Mouse (Mus musculus): ENCODE data around the gene Zfp74. TPM values are rescaled to one million over a fixed set of nuclear protein-coding genes. Genes with fewer than 3 reads are reported as not detected.
"Not testable (repeated sequence)": the region's sequence is repeated elsewhere in the genome, so short reads cannot be mapped to it uniquely, and the experiment has no call there.

The Zfp74 gene
- polyA plus RNA-seq, 1 experiment from 2014 or later: 8.0 TPM

DNA sequence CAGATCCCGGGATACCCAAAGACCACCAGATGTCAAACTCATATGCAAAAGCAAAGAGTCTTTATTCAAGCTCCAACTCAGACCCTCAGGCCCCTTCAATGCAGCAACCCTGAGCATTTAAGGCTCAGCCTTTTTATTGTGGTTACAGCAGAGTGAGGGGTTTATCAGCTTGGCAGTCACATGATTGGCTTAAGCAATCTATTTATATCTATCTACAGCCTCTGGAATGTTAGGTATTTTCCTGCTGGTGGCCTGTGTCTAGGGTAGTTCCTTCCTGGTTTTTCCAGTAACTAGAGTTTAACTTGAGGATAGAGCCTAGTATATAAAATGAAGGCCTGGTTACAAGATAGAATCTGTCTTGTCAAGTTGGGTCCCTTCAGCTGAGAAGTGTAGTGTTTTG lies 26.9 kb upstream of the Zfp74 start:
- WGBS: 63% methylated on average over 1 of the region's 1 CpGs
- no peak overlapping the region for H3K4me3 ChIP-seq (ENCODE audit: control insufficient read depth in 1 of 2, insufficient read depth in 1 of 2, low read depth in 1 of 2, low read length in 2 of 2)
- ATAC-seq (ENCODE audit: insufficient number of reproducible peaks, insufficient read depth, low FRiP score, low read depth): peak; percentile 23; the same call in 1 of the 2 replicates

DNA sequence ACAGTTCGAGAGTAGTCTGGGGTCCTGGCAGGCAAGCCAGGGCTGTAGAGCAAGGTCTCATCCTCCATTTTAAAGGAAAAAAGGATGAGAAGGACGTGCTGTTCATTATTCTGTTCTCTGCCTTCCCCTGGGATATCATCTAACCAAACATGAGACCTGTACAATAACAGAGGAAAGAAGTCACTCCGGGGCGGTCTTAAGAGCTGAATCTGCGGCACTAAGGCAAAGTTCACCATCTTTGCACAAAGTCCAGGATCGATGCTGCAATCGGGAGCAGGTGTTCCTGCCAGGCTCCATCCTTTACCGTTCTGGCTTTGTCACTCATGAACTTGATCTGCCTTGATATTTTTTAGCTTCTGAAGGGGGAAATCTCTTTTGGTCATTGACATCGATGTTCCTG lies 16.8 kb upstream of the Zfp74 start:
- Histone ChIP-seq H3K27ac (replicated peaks in 1 of 2; ENCODE audit: control insufficient read depth in 1 of 2, insufficient read depth in 1 of 2, low read depth in 2 of 2, low read length in 2 of 2) (no peak overlapping the region), H3K4me3 (ENCODE audit: control insufficient read depth in 1 of 2, insufficient read depth in 1 of 2, low read depth in 1 of 2, low read length in 2 of 2) (no peak overlapping the region), H3K4me2 (ENCODE audit: low read length) (no peak overlapping the region), H3K9ac (ENCODE audit: low read length) (no peak overlapping the region), H3K4me1 (ENCODE audit: control insufficient read depth in 2 of 2, insufficient read depth in 2 of 2, low read length in 2 of 2) (no peaks in the 10 kb centered on the region), H3K27me3 (ENCODE audit: control insufficient read depth, insufficient read depth, low read length) (no peaks in the 10 kb centered on the region), H3K36me3 (ENCODE audit: control insufficient read depth, insufficient read depth, low read length) (no peaks in the 10 kb centered on the region), H3K9me3 (ENCODE audit: control insufficient read depth, low read length) (peaks cover 5% of the 10 kb centered on the region; the same call in 1 of the 2 replicates)
- 85% methylated on average over 9 of the region's 9 CpGs for WGBS
- ATAC-seq (ENCODE audit: insufficient number of reproducible peaks, insufficient read depth, low FRiP score, low read depth): no peak

More for the DNA sequence above, 26.9 kb upstream of the Zfp74 start:
- Histone ChIP-seq H3K27ac (replicated peaks in 1 of 2; ENCODE audit: control insufficient read depth in 1 of 2, insufficient read depth in 1 of 2, low read depth in 2 of 2, low read length in 2 of 2) (peak overlapping the region; percentile 88 to 98), H3K9me3 (ENCODE audit: control insufficient read depth, low read length) (peaks cover 8% of the 10 kb centered on the region), H3K36me3 (ENCODE audit: control insufficient read depth, insufficient read depth, low read length) (peaks cover 6% of the 10 kb centered on the region), H3K4me2 (ENCODE audit: low read length) (peak overlapping the region; percentile 44), H3K4me1 (ENCODE audit: control insufficient read depth in 2 of 2, insufficient read depth in 2 of 2, low read length in 2 of 2) (peaks cover 13 to 37% of the 10 kb centered on the region in 2 experiments), H3K27me3 (ENCODE audit: control insufficient read depth, insufficient read depth, low read length) (no peaks in the 10 kb centered on the region), H3K9ac (ENCODE audit: low read length) (no peak overlapping the region)

DNA sequence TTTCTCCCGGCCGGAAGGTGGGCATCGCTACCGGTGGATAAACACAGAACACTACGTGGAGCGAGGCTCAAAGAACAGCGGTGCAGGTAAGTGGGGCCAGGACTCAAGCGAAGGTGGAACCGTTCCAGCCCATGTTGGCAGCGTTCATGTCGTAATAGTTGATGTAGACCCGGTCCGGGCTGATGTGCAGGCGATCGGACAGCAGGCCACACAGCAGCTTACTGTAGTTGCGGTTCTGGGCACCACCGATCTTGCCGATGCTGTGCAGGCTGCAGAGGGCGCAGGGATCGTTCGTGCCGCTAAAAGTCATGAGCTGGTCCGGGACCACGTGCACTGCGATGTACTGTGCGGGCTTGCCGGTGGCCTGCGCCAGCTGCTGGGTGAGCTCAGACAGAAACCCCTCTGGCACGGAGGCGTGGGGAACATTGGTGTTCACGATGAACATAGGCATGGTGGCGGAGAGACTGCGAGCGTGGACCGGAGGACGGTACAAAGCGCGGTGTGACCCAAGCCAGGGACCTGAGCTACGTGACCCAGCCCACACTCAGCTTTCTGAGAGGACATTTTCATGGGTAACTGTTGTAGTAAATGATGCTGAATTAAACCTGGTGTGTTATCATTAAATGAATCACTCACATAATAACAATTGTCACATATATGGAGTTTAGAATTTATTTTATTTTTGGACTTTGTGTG lies 11.4 kb upstream of the Zfp74 start:
- not testable (repeated sequence) for H3K27ac ChIP-seq (replicated peaks in 1 of 2; ENCODE audit: control insufficient read depth in 1 of 2, insufficient read depth in 1 of 2, low read depth in 2 of 2, low read length in 2 of 2); H3K9me3 ChIP-seq (ENCODE audit: control insufficient read depth, low read length); H3K4me1 ChIP-seq (ENCODE audit: control insufficient read depth in 2 of 2, insufficient read depth in 2 of 2, low read length in 2 of 2); H3K27me3 ChIP-seq (ENCODE audit: control insufficient read depth, insufficient read depth, low read length); H3K4me2 ChIP-seq (ENCODE audit: low read length); ATAC-seq (ENCODE audit: insufficient number of reproducible peaks, insufficient read depth, low FRiP score, low read depth); H3K36me3 ChIP-seq (ENCODE audit: control insufficient read depth, insufficient read depth, low read length); H3K4me3 ChIP-seq (ENCODE audit: control insufficient read depth in 1 of 2, insufficient read depth in 1 of 2, low read depth in 1 of 2, low read length in 2 of 2); H3K9ac ChIP-seq (ENCODE audit: low read length)
- 53% methylated on average over 33 of the region's 39 CpGs for WGBS

DNA sequence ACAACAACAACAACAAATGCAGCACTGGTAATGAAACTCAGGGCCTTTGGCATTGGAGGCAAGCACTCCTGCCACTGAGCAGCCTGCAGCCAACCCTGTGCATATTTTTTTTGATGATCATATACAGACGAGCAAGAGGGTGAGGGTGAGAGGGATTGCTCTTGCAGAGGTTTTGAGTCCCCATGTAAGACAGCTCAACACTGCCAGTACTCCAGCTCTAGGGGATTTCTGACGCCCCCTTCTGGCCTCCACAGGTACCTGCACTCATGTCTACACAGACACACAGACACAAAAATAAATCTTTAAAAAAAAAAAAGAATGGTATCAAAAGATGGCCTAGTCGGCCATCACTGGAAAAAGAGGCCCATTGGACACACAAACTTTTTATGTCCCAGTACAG lies 5.1 kb upstream of the Zfp74 start:
- H3K9me3 ChIP-seq (ENCODE audit: control insufficient read depth, low read length): no peaks in the 10 kb centered on the region
- H3K4me3 ChIP-seq (ENCODE audit: control insufficient read depth in 1 of 2, insufficient read depth in 1 of 2, low read depth in 1 of 2, low read length in 2 of 2): no peak overlapping the region
- no peak overlapping the region for H3K4me2 ChIP-seq (ENCODE audit: low read length)
- peaks cover 0 to 2% of the 10 kb centered on the region in 2 experiments; a peak in 2 of 4 replicates for H3K4me1 ChIP-seq (ENCODE audit: control insufficient read depth in 2 of 2, insufficient read depth in 2 of 2, low read length in 2 of 2)
- WGBS: 52% methylated on average over 3 of the region's 3 CpGs
- H3K36me3 ChIP-seq (ENCODE audit: control insufficient read depth, insufficient read depth, low read length): no peaks in the 10 kb centered on the region
- H3K9ac ChIP-seq (ENCODE audit: low read length): no peak overlapping the region
- no peaks in the 10 kb centered on the region for H3K27me3 ChIP-seq (ENCODE audit: control insufficient read depth, insufficient read depth, low read length)
- no peak overlapping the region for H3K27ac ChIP-seq (replicated peaks in 1 of 2; ENCODE audit: control insufficient read depth in 1 of 2, insufficient read depth in 1 of 2, low read depth in 2 of 2, low read length in 2 of 2)
- no peak for ATAC-seq (ENCODE audit: insufficient number of reproducible peaks, insufficient read depth, low FRiP score, low read depth)

DNA sequence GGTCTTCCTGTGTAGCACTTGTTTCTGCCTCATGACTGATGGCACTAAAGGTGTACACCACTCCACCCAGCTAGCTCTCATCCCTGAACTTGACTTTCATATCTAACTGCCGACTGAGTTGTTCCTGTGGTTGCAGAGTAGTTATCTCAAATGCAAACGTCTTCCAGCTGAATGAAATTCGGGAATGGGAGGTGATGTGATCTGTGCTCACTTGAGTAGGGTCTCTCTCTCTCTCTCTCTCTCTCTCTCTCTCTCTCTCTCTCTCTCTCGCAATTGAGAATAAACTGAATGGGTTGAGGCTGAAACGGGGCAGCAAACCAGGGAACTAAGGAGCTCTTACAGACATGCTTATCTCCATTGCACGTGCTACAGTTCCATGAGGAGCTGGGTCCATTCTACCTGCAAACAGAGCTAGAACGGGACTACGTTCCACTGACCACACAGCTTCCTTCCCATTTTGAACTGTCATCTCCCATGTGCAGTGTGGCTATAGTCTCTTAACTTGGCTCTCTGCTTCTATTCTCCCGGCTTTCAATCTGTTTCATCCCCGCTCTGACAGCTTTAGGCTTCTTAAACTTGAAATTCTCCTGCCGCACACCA lies 4.3 kb upstream of the Zfp74 start:
- Histone ChIP-seq H3K4me1 (ENCODE audit: control insufficient read depth in 2 of 2, insufficient read depth in 2 of 2, low read length in 2 of 2) (peaks cover 0 to 2% of the 10 kb centered on the region in 2 experiments; a peak in 2 of 4 replicates), H3K27ac (replicated peaks in 1 of 2; ENCODE audit: control insufficient read depth in 1 of 2, insufficient read depth in 1 of 2, low read depth in 2 of 2, low read length in 2 of 2) (no peak overlapping the region), H3K4me3 (ENCODE audit: control insufficient read depth in 1 of 2, insufficient read depth in 1 of 2, low read depth in 1 of 2, low read length in 2 of 2) (no peak overlapping the region), H3K27me3 (ENCODE audit: control insufficient read depth, insufficient read depth, low read length) (no peaks in the 10 kb centered on the region), H3K36me3 (ENCODE audit: control insufficient read depth, insufficient read depth, low read length) (no peaks in the 10 kb centered on the region), H3K9me3 (ENCODE audit: control insufficient read depth, low read length) (no peaks in the 10 kb centered on the region), H3K4me2 (ENCODE audit: low read length) (no peak overlapping the region), H3K9ac (ENCODE audit: low read length) (no peak overlapping the region)
- WGBS: 80% methylated on average over 11 of the region's 11 CpGs
- ATAC-seq (ENCODE audit: insufficient number of reproducible peaks, insufficient read depth, low FRiP score, low read depth): no peak

DNA sequence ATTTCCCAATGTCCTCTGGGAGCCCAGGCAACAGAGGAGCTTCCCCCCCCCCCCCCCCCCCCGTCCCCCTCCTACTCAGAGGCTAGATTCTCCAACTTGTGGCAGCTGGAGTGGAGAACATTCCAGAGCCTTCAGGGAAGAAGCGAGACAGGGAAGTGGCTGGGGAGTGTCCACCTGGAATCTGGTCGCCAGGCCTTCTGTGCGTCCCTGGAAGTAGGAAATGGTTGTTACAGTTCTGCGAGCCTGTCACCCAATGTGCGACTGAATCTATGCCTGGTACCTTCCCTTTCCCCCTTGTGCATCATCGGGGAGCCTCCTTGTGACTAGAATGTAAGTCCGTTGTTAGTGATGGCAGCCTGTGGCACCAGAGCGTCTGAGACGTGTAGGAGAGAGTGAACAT lies 2.4 kb upstream of the Zfp74 start:
- 30% methylated on average over 9 of the region's 10 CpGs for WGBS
- no peaks in the 10 kb centered on the region for H3K9me3 ChIP-seq (ENCODE audit: control insufficient read depth, low read length)
- H3K27ac ChIP-seq (replicated peaks in 1 of 2; ENCODE audit: control insufficient read depth in 1 of 2, insufficient read depth in 1 of 2, low read depth in 2 of 2, low read length in 2 of 2): peak overlapping the region; percentile 17 to 44; a peak in 2 of 4 replicates
- peak overlapping the region; percentile 6; the same call in 1 of the 2 replicates for H3K9ac ChIP-seq (ENCODE audit: low read length)
- H3K27me3 ChIP-seq (ENCODE audit: control insufficient read depth, insufficient read depth, low read length): no peaks in the 10 kb centered on the region
- peaks cover 0 to 2% of the 10 kb centered on the region in 2 experiments; a peak in 2 of 4 replicates for H3K4me1 ChIP-seq (ENCODE audit: control insufficient read depth in 2 of 2, insufficient read depth in 2 of 2, low read length in 2 of 2)
- ATAC-seq (ENCODE audit: insufficient number of reproducible peaks, insufficient read depth, low FRiP score, low read depth): no peak
- H3K36me3 ChIP-seq (ENCODE audit: control insufficient read depth, insufficient read depth, low read length): no peaks in the 10 kb centered on the region
- H3K4me3 ChIP-seq (ENCODE audit: control insufficient read depth in 1 of 2, insufficient read depth in 1 of 2, low read depth in 1 of 2, low read length in 2 of 2): peak overlapping the region; percentile 17 to 24
- H3K4me2 ChIP-seq (ENCODE audit: low read length): peak overlapping the region; percentile 54

DNA sequence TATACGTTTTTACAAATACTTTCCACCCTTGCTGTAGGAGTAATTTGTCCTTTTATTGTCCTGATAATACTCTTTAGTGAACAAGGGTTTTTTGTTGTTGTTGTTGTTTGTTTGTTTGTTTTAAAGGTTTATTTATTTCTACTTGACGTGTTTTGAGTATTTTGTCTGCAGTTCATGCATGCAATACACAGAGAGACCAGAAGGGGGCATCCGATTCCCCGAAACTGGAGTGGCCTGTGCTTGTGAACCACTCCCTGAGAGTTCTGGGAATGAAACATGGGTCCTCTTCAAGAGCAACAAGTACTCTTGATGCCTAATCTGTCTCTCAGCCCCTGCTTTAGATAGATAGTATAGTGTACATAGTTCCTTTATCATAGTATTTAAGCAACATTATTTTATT lies 842 bp upstream of the Zfp74 start:
- Histone ChIP-seq H3K4me3 (ENCODE audit: control insufficient read depth in 1 of 2, insufficient read depth in 1 of 2, low read depth in 1 of 2, low read length in 2 of 2) (peak overlapping the region in 1 of 2 experiments; percentile 81; a peak in 2 of 4 replicates), H3K36me3 (ENCODE audit: control insufficient read depth, insufficient read depth, low read length) (peaks cover 12% of the 10 kb centered on the region), H3K27me3 (ENCODE audit: control insufficient read depth, insufficient read depth, low read length) (no peaks in the 10 kb centered on the region), H3K9me3 (ENCODE audit: control insufficient read depth, low read length) (no peaks in the 10 kb centered on the region), H3K4me2 (ENCODE audit: low read length) (peak overlapping the region; percentile 69), H3K9ac (ENCODE audit: low read length) (no peak overlapping the region), H3K4me1 (ENCODE audit: control insufficient read depth in 2 of 2, insufficient read depth in 2 of 2, low read length in 2 of 2) (peaks cover 0 to 2% of the 10 kb centered on the region in 2 experiments; a peak in 2 of 4 replicates), H3K27ac (replicated peaks in 1 of 2; ENCODE audit: control insufficient read depth in 1 of 2, insufficient read depth in 1 of 2, low read depth in 2 of 2, low read length in 2 of 2) (no peak overlapping the region)
- no peak for ATAC-seq (ENCODE audit: insufficient number of reproducible peaks, insufficient read depth, low FRiP score, low read depth)
- WGBS: 26% methylated on average over 4 of the region's 4 CpGs

All from heart, embryonic 14.5 days (tissue).